Mouse (Mus musculus) midbrain, embryonic 15.5 days (tissue): ENCODE measurements around the gene S1pr5. TPM values are rescaled to one million over a fixed set of nuclear protein-coding genes. Genes with fewer than 3 reads are reported as not detected.
"Not testable (repeated sequence)": the region's sequence is repeated elsewhere in the genome, so short reads cannot be mapped to it uniquely, and the experiment has no call there.

Experiments used
- ATAC-seq: fragments of 200-750 bp; cut with Nextera tagmentation; replicated peaks from 2 replicates; pipeline ENCODE4 v1.8.0; 2017; ENCODE audit warnings: moderate TSS enrichment
- H3K27ac ChIP-seq: fragments of 300-500 bp; sonication (generic); 2 replicates; pipeline ENCODE4 v1.5.1; 2015; ENCODE audit warnings: mild to moderate bottlenecking, inconsistent platforms
- H3K27me3 ChIP-seq: fragments of 300-500 bp; sonication (generic); replicated peaks from 2 replicates; pipeline ENCODE4 v1.6.1; 2015; ENCODE audit warnings: inconsistent platforms
- H3K36me3 ChIP-seq: fragments of 300-500 bp; sonication (generic); replicated peaks from 2 replicates; pipeline ENCODE4 v1.6.1; 2015; ENCODE audit warnings: inconsistent platforms
- H3K4me1 ChIP-seq: fragments of 300-500 bp; sonication (generic); 2 replicates; pipeline ENCODE4 v1.6.1; 2015; ENCODE audit warnings: inconsistent platforms
- H3K4me2 ChIP-seq: fragments of 300-500 bp; sonication (generic); 2 replicates; pipeline ENCODE4 v1.6.1; 2015; ENCODE audit warnings: inconsistent platforms, mild to moderate bottlenecking, moderate library complexity
- H3K4me3 ChIP-seq: fragments of 300-500 bp; sonication (generic); 2 replicates; pipeline ENCODE4 v1.5.1; 2015; ENCODE audit warnings: mild to moderate bottlenecking, inconsistent platforms
- H3K9ac ChIP-seq: fragments of 300-500 bp; sonication (generic); 2 replicates; pipeline ENCODE4 v1.6.1; 2015; ENCODE audit warnings: mild to moderate bottlenecking, inconsistent platforms
- H3K9me3 ChIP-seq: fragments of 300-500 bp; sonication (generic); 2 replicates; pipeline ENCODE4 v1.6.1; 2016; ENCODE audit warnings: inconsistent platforms
- WGBS: fragments of 180-500 bp; shearing (Covaris S2); methylation state at CpG from one replicate; pipeline ENCODE4 v1.1.7; 2015; ENCODE audit warnings: mixed read lengths; 5-methylcytosine and 5-hydroxymethylcytosine counted together
- polyA plus RNA-seq: library from polyadenylated mRNA; unstranded; fragments of >200 nt; fragmentation: Nextera tagmentation; extraction: Ambion mirVana; gene quantifications from 2 replicates; pipeline ENCODE4 v1.2.1, GENCODE M21; 2015

The S1pr5 gene
- polyA plus RNA-seq, 1 experiment from 2014 or later: 4.2 TPM

GRCm38 (mm10) chr9:21232867-21233266 is 15.4 kb downstream of the S1pr5 start:
- no peak overlapping the region for H3K4me3 ChIP-seq
- ATAC-seq: no peak
- H3K4me1 ChIP-seq: peaks cover 24% of the 10 kb centered on the region
- H3K9ac ChIP-seq: no peak overlapping the region
- H3K4me2 ChIP-seq: no peak overlapping the region
- WGBS: 94% methylated on average over 5 of the region's 5 CpGs
- no peaks in the 10 kb centered on the region for H3K9me3 ChIP-seq
- peaks cover 17% of the 10 kb centered on the region; the same call in 1 of the 2 replicates for H3K36me3 ChIP-seq
- H3K27me3 ChIP-seq: no peaks in the 10 kb centered on the region
- no peak overlapping the region for H3K27ac ChIP-seq

- Histone ChIP-seq H3K4me3 (no peak overlapping the region), H3K36me3 (peaks cover 17% of the 10 kb centered on the region; the same call in 1 of the 2 replicates), H3K4me1 (peaks cover 17% of the 10 kb centered on the region), H3K9me3 (no peaks in the 10 kb centered on the region), H3K4me2 (no peak overlapping the region), H3K9ac (no peak overlapping the region), H3K27me3 (no peaks in the 10 kb centered on the region), H3K27ac (no peak overlapping the region)
- 48% methylated on average over 23 of the region's 23 CpGs for WGBS
- no peak for ATAC-seq
Observed at GRCm38 (mm10) chr9:21231551-21231950, 16.7 kb downstream of the S1pr5 start.

- H3K4me3 ChIP-seq: peak overlapping the region; percentile 17
- ATAC-seq: peak; percentile 78
- 12% methylated on average over 16 of the region's 16 CpGs for WGBS
- 0 out of 2 replicates have a peak, but pooled peaks cover 5% of the 10 kb centered on the region for H3K27me3 ChIP-seq
- peak overlapping the region; percentile 3; the same call in 1 of the 2 replicates for H3K9ac ChIP-seq
- no peak overlapping the region for H3K27ac ChIP-seq
- peaks cover 8% of the 10 kb centered on the region for H3K4me1 ChIP-seq
- peaks cover 9% of the 10 kb centered on the region; the same call in 1 of the 2 replicates for H3K36me3 ChIP-seq
- H3K9me3 ChIP-seq: no peaks in the 10 kb centered on the region
- H3K4me2 ChIP-seq: peak overlapping the region; percentile 44
Observed at GRCm38 (mm10) chr9:21227342-21227741, 20.9 kb downstream of the S1pr5 start.

- H3K4me3 ChIP-seq: no peak overlapping the region
- peaks cover 15% of the 10 kb centered on the region for H3K4me1 ChIP-seq
- H3K9me3 ChIP-seq: no peaks in the 10 kb centered on the region
- H3K9ac ChIP-seq: no peak overlapping the region
- peaks cover 8% of the 10 kb centered on the region; the same call in 1 of the 2 replicates for H3K36me3 ChIP-seq
- no peak for ATAC-seq
- 0 out of 2 replicates have a peak, but pooled peaks cover 5% of the 10 kb centered on the region for H3K27me3 ChIP-seq
- no peak overlapping the region for H3K27ac ChIP-seq
- WGBS: 26% methylated on average over 7 of the region's 7 CpGs
- H3K4me2 ChIP-seq: peak overlapping the region; percentile 34; the same call in 1 of the 2 replicates
Observed at GRCm38 (mm10) chr9:21225415-21225758, 22.9 kb downstream of the S1pr5 start.

GRCm38 (mm10) chr9:21224576-21225414 is 23.4 kb downstream of the S1pr5 start:
- 20% methylated on average over 26 of the region's 26 CpGs for WGBS
- H3K27me3 ChIP-seq: 0 out of 2 replicates have a peak, but pooled peaks cover 5% of the 10 kb centered on the region
- peak overlapping the region; percentile 10; the same call in 1 of the 2 replicates for H3K4me3 ChIP-seq
- no peak overlapping the region for H3K9ac ChIP-seq
- peaks cover 15% of the 10 kb centered on the region for H3K4me1 ChIP-seq
- H3K4me2 ChIP-seq: peak overlapping the region; percentile 34
- H3K36me3 ChIP-seq: 0 out of 2 replicates have a peak, but pooled peaks cover 2% of the 10 kb centered on the region
- H3K27ac ChIP-seq: no peak overlapping the region
- no peak for ATAC-seq
- H3K9me3 ChIP-seq: no peaks in the 10 kb centered on the region

DNA sequence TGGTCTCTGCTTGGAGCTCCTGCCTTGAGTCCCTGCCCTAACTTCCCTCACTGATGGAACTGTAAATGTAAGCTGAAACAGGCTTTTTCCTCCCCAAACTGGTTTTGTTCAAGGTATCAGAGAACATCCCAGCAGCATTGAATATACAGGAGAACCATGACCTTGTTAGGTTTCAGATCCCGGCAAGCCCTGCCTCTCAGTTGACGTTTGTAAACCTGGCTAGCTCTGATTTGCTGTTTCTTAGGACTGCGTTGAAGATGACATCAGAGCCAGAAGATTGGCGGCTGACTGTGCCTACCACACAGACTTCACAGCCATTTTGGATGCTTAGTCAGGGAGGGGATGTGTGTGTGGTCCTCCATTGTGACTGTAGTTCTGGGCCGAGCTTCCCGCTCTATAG is 24.3 kb downstream of the S1pr5 start:
- WGBS: 90% methylated on average over 6 of the region's 6 CpGs

GRCm38 (mm10) chr9:21223490-21223889 is 24.8 kb downstream of the S1pr5 start:
- H3K4me1 ChIP-seq: peaks cover 15% of the 10 kb centered on the region
- not testable (repeated sequence) for ATAC-seq, H3K4me3 ChIP-seq, H3K36me3 ChIP-seq, H3K9ac ChIP-seq, H3K27ac ChIP-seq, H3K27me3 ChIP-seq, H3K4me2 ChIP-seq, H3K9me3 ChIP-seq
- 94% methylated on average over 2 of the region's 2 CpGs for WGBS

More for the DNA sequence above, 24.3 kb downstream of the S1pr5 start:
- Histone ChIP-seq H3K27ac (no peak overlapping the region), H3K36me3 (no peaks in the 10 kb centered on the region), H3K9ac (no peak overlapping the region), H3K4me3 (no peak overlapping the region), H3K27me3 (0 out of 2 replicates have a peak, but pooled peaks cover 5% of the 10 kb centered on the region), H3K4me1 (peaks cover 15% of the 10 kb centered on the region), H3K4me2 (no peak overlapping the region), H3K9me3 (no peaks in the 10 kb centered on the region)
- ATAC-seq: no peak

GRCm38 (mm10) chr9:21221383-21221929 is 26.8 kb downstream of the S1pr5 start:
- Histone ChIP-seq H3K4me3 (no peak overlapping the region), H3K27me3 (0 out of 2 replicates have a peak, but pooled peaks cover 5% of the 10 kb centered on the region), H3K36me3 (no peaks in the 10 kb centered on the region), H3K9ac (no peak overlapping the region), H3K9me3 (no peaks in the 10 kb centered on the region), H3K4me1 (peaks cover 9% of the 10 kb centered on the region), H3K27ac (no peak overlapping the region), H3K4me2 (peak overlapping the region; percentile 56; the same call in 1 of the 2 replicates)
- ATAC-seq: no peak
- WGBS: 18% methylated on average over 7 of the region's 7 CpGs

DNA sequence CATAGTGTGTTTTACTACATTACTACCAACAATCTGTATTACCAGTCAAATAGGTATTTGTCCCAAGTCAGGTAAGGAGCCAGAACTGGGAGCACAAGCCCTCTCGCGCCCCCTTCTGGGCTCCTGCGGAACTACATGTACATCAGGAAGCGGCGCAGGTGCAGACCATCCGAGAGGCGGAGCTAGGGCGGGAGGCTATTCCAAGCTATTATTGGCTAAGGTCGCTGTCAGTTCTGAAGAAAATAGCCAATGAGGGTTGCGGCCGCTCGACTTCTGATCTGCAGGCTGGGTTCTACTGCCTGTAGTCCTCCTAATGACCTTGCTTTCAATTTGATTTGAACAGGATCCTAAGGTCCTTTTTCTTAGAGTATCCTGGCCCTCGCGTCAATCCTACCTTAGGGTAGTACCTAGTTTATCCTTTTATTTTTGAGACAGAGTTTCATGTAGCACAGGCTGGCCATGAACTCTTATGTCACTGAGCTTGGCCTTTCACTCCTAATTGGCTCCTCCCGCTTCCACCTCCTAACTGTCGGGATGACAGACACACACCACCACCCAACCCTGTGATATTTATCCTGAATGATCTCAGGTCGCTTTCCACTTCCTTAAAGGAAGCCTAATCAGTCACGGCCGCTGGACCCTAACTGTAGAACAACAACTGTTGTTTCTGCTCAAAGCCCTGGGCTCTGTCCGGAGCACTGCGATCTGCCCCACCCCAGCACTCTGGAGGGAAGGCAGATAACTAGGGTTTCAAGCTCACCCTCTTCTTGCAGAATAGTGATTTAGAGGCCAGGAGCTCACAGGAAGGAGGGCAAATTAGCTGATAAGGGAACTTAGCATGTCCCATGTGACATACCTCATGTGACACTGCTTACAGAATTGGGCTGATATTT is 27.5 kb downstream of the S1pr5 start:
- Histone ChIP-seq H3K9me3 (no peaks in the 10 kb centered on the region), H3K4me2 (peak overlapping the region; percentile 56), H3K36me3 (no peaks in the 10 kb centered on the region), H3K4me1 (peaks cover 12% of the 10 kb centered on the region), H3K9ac (0 out of 2 replicates have a peak overlapping the region, but pooled peaks have one; percentile 17), H3K27ac (no peak overlapping the region), H3K4me3 (peak overlapping the region; percentile 29), H3K27me3 (0 out of 2 replicates have a peak, but pooled peaks cover 3% of the 10 kb centered on the region)
- ATAC-seq: peak; percentile 92
- 14% methylated on average over 21 of the region's 21 CpGs for WGBS

GRCm38 (mm10) chr9:21219820-21220219 is 28.4 kb downstream of the S1pr5 start:
- H3K4me1 ChIP-seq: peaks cover 12% of the 10 kb centered on the region
- no peak overlapping the region for H3K4me2 ChIP-seq
- WGBS: 64% methylated on average over 3 of the region's 3 CpGs
- no peak overlapping the region for H3K4me3 ChIP-seq
- no peaks in the 10 kb centered on the region for H3K36me3 ChIP-seq
- H3K27me3 ChIP-seq: no peaks in the 10 kb centered on the region
- H3K9ac ChIP-seq: no peak overlapping the region
- ATAC-seq: no peak
- H3K27ac ChIP-seq: no peak overlapping the region
- no peaks in the 10 kb centered on the region for H3K9me3 ChIP-seq

GRCm38 (mm10) chr9:21216050-21216841 is 32.0 kb downstream of the S1pr5 start:
- H3K27ac ChIP-seq: no peak overlapping the region
- H3K4me3 ChIP-seq: no peak overlapping the region
- WGBS: 65% methylated on average over 24 of the region's 25 CpGs
- H3K4me2 ChIP-seq: no peak overlapping the region
- H3K27me3 ChIP-seq: no peaks in the 10 kb centered on the region
- peaks cover 12% of the 10 kb centered on the region for H3K4me1 ChIP-seq
- no peak for ATAC-seq
- no peaks in the 10 kb centered on the region for H3K36me3 ChIP-seq
- H3K9ac ChIP-seq: no peak overlapping the region
- no peaks in the 10 kb centered on the region for H3K9me3 ChIP-seq
